Mouse (Mus musculus): ENCODE results near the gene Arid3b. TPM values are rescaled to one million over a fixed set of nuclear protein-coding genes. Genes with fewer than 3 reads are reported as not detected.
"Not testable (repeated sequence)": the region's sequence is repeated elsewhere in the genome, so short reads cannot be mapped to it uniquely, and the experiment has no call there.

The Arid3b gene
- 15.1 and 18.0 TPM in 2 replicates for polyA plus RNA-seq (2015; fragmentation: Nextera tagmentation; extraction: Ambion mirVana)

DNA sequence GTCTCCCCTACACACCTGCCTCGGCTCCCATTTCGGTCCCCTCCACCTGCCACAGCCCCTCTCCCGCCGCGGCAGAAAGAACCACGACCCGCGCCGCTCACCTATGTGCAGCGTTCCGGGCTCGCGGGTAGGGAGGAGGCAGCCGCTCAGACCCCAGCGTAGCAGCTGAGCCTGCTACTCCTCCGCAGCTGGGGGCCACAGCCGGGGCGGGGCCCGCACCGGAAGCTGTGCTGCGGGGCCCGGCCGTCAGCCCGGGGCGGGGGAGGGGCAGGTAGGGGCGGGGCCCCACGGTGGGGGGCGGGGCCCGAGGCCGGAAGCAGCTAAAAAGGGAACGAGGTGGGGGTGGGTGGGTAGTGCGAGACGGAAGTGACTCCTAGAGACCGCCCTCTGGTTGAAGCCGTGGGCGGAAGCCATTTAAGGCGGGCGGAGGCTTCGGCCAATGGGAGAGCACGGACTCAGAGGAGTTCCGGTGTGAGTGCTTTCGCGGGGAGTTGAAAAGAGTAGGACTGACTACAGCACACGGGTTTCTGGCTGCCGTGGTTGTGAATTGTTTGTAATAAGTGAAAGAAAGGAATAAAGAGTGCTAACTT lies at the start of gene Arid3b:
Gene Arid3b (minus strand): TSS at position 213 of the 590 bp plus-strand sequence.
- 1% methylated on average over 44 of the region's 45 CpGs for WGBS
- peaks cover 8% of the 10 kb centered on the region for H3K36me3 ChIP-seq
- ATAC-seq, result peak; percentile 100
- peak within 1 kb of the TSS; percentile 87 for H3K4me3 ChIP-seq (replicated peaks)
- H3K4me1 ChIP-seq (replicated peaks), result peaks cover 46% of the 10 kb centered on the region
- H3K9ac ChIP-seq (replicated peaks), result peak within 1 kb of the TSS; percentile 88
- H3K27ac ChIP-seq, result peak within 1 kb of the TSS; percentile 82
- H3K27me3 ChIP-seq, result 0 out of 2 replicates have a peak, but pooled peaks cover 7% of the 10 kb centered on the region
- H3K4me2 ChIP-seq (replicated peaks), result peak within 1 kb of the TSS; percentile 78
- H3K9me3 ChIP-seq, result no peaks in the 10 kb centered on the region

DNA sequence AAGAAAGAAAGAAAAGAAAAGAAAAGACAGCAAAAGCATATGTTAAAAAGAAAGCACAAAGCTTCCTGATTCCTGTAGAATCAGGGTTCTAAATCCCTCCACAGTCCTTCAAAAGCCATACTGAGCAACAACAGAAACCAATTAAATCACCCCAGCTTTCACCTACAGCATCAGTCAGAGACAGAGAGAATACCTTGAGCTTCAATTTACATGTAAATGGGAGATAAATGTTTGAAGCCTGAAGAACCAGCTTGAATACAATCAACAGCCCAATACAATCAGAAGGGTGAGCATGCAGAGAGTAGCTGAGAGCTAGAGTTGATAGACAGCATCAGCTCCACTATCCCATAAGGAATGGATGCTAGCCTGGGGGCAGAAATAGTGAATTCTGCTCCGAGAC lies 46.8 kb upstream of the Arid3b start:
- H3K9ac ChIP-seq (replicated peaks), result no peak overlapping the region
- no peaks in the 10 kb centered on the region for H3K27me3 ChIP-seq
- 42% methylated on average over 1 of the region's 1 CpGs for WGBS
- H3K27ac ChIP-seq, result no peak overlapping the region
- no peaks in the 10 kb centered on the region for H3K36me3 ChIP-seq
- no peaks in the 10 kb centered on the region for H3K9me3 ChIP-seq
- ATAC-seq, result no peak
- no peak overlapping the region for H3K4me2 ChIP-seq (replicated peaks)
- H3K4me3 ChIP-seq (replicated peaks), result no peak overlapping the region
- no peaks in the 10 kb centered on the region for H3K4me1 ChIP-seq (replicated peaks)

DNA sequence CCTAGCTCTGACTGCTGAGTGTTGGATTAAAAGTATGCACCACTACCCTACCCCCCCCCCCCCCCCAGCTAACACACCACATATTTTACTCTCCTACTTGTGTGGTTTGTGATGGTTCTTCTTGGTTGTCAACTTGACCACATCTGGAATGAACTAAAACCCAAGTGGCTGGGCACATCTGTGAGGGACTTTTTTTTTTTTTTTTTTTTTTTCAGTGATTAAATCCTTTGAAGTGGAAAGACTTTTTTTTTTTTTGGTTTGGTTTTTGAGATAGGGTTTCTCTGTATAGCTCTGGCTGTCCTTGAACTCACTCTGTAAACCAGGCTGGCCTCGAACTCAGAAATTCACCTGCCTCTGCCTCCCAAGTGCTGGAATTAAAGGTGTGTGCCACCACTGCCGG lies 45.2 kb upstream of the Arid3b start:
- not testable (repeated sequence) for H3K9me3 ChIP-seq; H3K4me2 ChIP-seq (replicated peaks); H3K4me1 ChIP-seq (replicated peaks); ATAC-seq; H3K9ac ChIP-seq (replicated peaks); H3K27ac ChIP-seq; H3K27me3 ChIP-seq; H3K4me3 ChIP-seq (replicated peaks); H3K36me3 ChIP-seq
- 91% methylated on average over 2 of the region's 2 CpGs for WGBS

DNA sequence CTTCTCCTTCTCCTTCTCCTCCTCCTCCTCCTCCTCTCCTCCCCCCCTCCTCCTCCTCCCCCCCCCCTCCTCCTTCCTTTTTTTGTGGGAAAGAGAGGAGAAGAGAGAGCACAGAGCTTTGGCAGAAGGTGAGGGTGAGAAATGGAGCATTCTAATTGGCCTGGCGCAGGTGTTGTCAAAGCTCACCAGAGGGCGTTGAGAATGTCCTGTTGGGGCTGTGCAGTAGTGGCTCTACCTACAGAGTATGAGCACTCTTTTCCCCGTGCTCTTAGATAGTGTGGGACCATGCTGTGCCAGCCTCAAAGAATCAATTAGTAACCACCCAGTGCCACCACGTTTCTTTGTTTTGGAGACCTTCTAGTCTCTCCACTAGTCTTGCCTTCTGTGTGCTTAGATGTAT lies 43.7 kb upstream of the Arid3b start:
- Histone ChIP-seq H3K9ac (replicated peaks) (no peak overlapping the region), H3K4me2 (replicated peaks) (no peak overlapping the region), H3K9me3 (no peaks in the 10 kb centered on the region), H3K4me1 (replicated peaks) (no peaks in the 10 kb centered on the region), H3K4me3 (replicated peaks) (no peak overlapping the region), H3K27ac (no peak overlapping the region), H3K36me3 (no peaks in the 10 kb centered on the region), H3K27me3 (no peaks in the 10 kb centered on the region)
- ATAC-seq, result no peak
- WGBS, result 27% methylated on average over 4 of the region's 4 CpGs

DNA sequence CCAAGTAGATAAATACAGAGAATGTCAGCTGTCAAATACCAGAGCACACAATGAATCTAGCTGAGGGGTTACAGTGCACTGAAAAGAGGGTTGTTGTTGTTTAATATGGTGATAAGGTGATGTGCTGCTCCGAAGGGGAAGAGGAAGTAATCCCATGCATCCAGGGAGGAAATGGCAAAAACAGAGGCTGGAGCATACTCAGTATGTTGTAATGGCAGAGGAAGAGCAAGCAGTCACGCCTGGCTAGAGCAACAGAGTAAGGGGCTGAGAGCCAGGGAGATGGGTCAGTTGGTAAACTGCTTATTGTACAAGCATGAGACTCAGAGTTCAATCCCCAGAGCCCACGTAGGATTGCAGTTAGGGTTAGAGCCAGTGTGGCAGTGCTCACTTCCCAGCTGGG lies 42.6 kb upstream of the Arid3b start:
- Histone ChIP-seq H3K36me3 (no peaks in the 10 kb centered on the region), H3K27me3 (no peaks in the 10 kb centered on the region), H3K9me3 (no peaks in the 10 kb centered on the region), H3K9ac (replicated peaks) (no peak overlapping the region), H3K4me2 (replicated peaks) (no peak overlapping the region), H3K4me3 (replicated peaks) (no peak overlapping the region), H3K4me1 (replicated peaks) (no peaks in the 10 kb centered on the region), H3K27ac (no peak overlapping the region)
- ATAC-seq, result no peak
- 74% methylated on average over 3 of the region's 3 CpGs for WGBS

- no peaks in the 10 kb centered on the region for H3K27me3 ChIP-seq
- no peaks in the 10 kb centered on the region for H3K36me3 ChIP-seq
- H3K9me3 ChIP-seq, result no peaks in the 10 kb centered on the region
- no peak overlapping the region for H3K9ac ChIP-seq (replicated peaks)
- H3K4me1 ChIP-seq (replicated peaks), result no peaks in the 10 kb centered on the region
- WGBS, result 79% methylated on average over 3 of the region's 3 CpGs
- no peak overlapping the region for H3K27ac ChIP-seq
- ATAC-seq, result no peak
- H3K4me2 ChIP-seq (replicated peaks), result no peak overlapping the region
- H3K4me3 ChIP-seq (replicated peaks), result no peak overlapping the region
Measured at GRCm38 (mm10) chr9:57874994-57875393, 38.4 kb upstream of the Arid3b start.

DNA sequence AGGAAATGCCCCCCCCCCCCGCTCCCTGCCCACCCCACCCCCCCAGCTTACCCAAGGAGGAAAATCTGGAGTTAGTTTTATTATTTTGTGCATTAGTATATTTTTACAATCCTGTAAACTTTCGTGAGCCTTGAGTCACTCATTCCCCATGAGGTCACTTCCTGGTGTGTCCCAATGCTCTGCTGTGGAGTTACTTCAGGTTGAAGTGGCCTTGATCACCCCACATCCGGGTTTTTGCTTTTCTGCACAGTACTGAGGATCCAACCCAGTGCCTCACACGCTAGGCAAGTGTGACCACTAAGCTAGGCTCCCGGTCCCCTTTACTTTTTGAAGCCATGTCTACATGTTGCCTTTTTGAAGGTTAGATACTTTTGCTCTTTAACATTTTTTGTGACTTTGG lies 37.5 kb upstream of the Arid3b start:
- Histone ChIP-seq H3K27me3 (no peaks in the 10 kb centered on the region), H3K9me3 (no peaks in the 10 kb centered on the region), H3K4me1 (replicated peaks) (no peaks in the 10 kb centered on the region), H3K4me2 (replicated peaks) (no peak overlapping the region), H3K36me3 (no peaks in the 10 kb centered on the region), H3K27ac (no peak overlapping the region), H3K9ac (replicated peaks) (no peak overlapping the region), H3K4me3 (replicated peaks) (no peak overlapping the region)
- WGBS, result 88% methylated on average over 5 of the region's 5 CpGs
- ATAC-seq, result no peak

DNA sequence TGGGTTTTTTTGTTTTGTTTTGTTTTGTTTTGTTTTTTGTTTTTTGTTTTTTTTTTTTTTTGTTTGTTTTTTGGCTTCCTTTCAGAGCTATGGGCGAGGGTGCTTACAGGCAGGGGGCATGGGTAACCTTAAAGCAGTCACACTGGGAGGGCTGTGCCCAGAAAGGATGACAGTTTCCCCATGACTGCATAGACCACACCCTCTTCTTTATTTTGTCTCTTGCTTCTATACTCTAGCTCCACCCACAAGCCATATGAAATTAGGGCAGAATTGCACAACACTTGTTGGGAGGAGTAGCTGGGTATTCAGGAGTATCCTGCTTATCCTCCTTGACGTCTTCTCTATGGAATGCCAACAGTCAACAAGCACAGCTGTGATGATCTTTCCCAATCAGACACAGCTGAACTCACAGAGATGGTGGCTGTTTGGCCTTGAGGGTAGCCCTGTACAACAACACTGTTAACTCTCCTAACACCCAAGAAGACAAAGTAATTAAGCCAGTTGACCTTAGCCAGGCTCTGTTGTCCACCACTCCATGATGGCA lies 33.8 kb upstream of the Arid3b start:
- H3K4me3 ChIP-seq (replicated peaks), result no peak overlapping the region
- 40% methylated on average over 2 of the region's 2 CpGs for WGBS
- no peaks in the 10 kb centered on the region for H3K4me1 ChIP-seq (replicated peaks)
- ATAC-seq, result no peak
- no peak overlapping the region for H3K27ac ChIP-seq
- no peaks in the 10 kb centered on the region for H3K36me3 ChIP-seq
- H3K27me3 ChIP-seq, result no peaks in the 10 kb centered on the region
- no peaks in the 10 kb centered on the region for H3K9me3 ChIP-seq
- no peak overlapping the region for H3K9ac ChIP-seq (replicated peaks)
- H3K4me2 ChIP-seq (replicated peaks), result no peak overlapping the region

DNA sequence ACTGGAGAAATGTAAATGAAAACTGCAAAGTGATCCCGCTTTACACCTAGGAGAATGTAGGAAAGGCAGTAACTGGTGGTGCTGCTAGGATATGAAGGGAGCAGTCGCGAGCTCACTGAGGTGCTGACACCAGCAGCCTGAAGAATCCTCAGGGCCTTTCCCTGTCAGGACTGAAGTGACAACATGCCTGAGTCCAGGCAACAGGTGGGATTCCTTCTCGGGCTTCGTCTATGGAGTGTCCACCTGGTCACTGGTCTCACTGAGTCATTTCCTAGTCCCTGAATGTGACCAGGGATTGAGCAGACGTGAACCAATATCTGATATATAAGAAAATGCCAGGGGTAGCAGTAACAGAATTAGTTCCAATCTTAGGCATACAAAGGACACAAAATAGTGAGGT lies 32.2 kb upstream of the Arid3b start:
- H3K27ac ChIP-seq, result no peak overlapping the region
- no peaks in the 10 kb centered on the region for H3K36me3 ChIP-seq
- no peak overlapping the region for H3K4me3 ChIP-seq (replicated peaks)
- ATAC-seq, result no peak
- 87% methylated on average over 6 of the region's 6 CpGs for WGBS
- no peaks in the 10 kb centered on the region for H3K4me1 ChIP-seq (replicated peaks)
- H3K4me2 ChIP-seq (replicated peaks), result no peak overlapping the region
- peaks cover 1% of the 10 kb centered on the region; the same call in 1 of the 2 replicates for H3K27me3 ChIP-seq
- H3K9ac ChIP-seq (replicated peaks), result no peak overlapping the region
- H3K9me3 ChIP-seq, result no peaks in the 10 kb centered on the region

DNA sequence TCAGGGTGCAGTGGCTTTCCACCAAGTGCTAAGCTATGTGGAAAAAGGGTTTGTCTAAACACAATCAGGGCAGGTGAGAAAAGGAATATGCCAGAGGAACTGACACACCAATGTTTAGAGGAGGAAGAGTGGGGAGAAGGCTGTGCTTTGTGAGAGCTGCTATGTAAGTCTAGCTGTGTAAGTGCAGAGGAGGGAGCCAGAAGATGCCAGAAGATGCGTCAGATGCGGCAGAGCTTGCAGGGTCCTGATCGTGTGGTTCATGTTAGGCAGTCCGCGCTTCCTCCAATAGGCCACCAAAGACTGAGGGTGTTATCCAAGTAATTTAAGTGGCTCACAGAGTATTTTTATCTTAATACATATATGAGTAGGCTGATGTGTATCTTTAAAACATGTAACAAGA lies 31.3 kb upstream of the Arid3b start:
- Histone ChIP-seq H3K36me3 (no peaks in the 10 kb centered on the region), H3K4me2 (replicated peaks) (no peak overlapping the region), H3K9me3 (no peaks in the 10 kb centered on the region), H3K4me3 (replicated peaks) (no peak overlapping the region), H3K9ac (replicated peaks) (no peak overlapping the region), H3K27ac (no peak overlapping the region), H3K27me3 (peaks cover 3% of the 10 kb centered on the region; the same call in 1 of the 2 replicates), H3K4me1 (replicated peaks) (no peaks in the 10 kb centered on the region)
- ATAC-seq, result no peak
- WGBS, result 85% methylated on average over 5 of the region's 5 CpGs

DNA sequence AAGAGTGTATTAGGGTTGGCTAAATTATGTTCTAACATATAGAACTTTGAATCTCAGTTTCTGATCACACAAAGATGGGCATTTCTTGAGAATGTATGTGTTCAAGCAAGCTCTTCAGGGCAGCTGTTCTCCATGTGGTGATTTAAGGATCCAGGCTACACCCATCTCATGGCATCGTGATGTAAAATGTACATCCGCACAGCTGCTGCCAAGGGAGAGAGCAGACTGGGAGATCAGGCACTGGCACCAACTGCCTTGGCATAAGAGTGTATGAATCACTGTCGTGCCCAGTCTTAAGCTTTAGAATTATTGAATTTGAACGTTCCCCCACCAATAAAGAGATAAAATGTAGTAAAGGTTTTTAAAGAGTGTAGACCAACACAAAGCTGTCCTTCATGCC lies 30.6 kb upstream of the Arid3b start:
- H3K36me3 ChIP-seq, result no peaks in the 10 kb centered on the region
- H3K4me1 ChIP-seq (replicated peaks), result no peaks in the 10 kb centered on the region
- no peak overlapping the region for H3K4me3 ChIP-seq (replicated peaks)
- WGBS, result 88% methylated on average over 4 of the region's 4 CpGs
- H3K27ac ChIP-seq, result no peak overlapping the region
- no peak for ATAC-seq
- peaks cover 3% of the 10 kb centered on the region; the same call in 1 of the 2 replicates for H3K27me3 ChIP-seq
- H3K9me3 ChIP-seq, result no peaks in the 10 kb centered on the region
- no peak overlapping the region for H3K4me2 ChIP-seq (replicated peaks)
- H3K9ac ChIP-seq (replicated peaks), result no peak overlapping the region

DNA sequence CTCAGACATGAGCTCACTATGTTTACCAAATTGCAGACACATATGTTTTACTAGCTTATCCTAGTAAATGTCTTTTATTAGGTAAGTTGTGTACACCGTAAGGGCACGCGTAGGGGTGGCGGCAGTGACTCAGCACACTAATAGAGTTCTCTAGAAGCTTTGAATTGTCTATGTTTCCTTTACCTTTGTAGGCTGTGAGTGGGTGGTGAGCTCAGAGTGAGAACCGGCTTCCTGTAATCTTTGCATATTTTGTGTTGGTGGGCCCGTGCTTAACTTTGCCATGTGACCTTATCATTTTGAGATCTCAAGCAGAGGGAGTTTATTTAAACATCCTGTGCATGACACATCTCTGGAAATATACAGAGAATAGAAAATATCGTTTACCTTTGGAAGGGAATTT lies 29.9 kb upstream of the Arid3b start:
- no peak overlapping the region for H3K9ac ChIP-seq (replicated peaks)
- no peak for ATAC-seq
- H3K4me1 ChIP-seq (replicated peaks), result no peaks in the 10 kb centered on the region
- H3K27me3 ChIP-seq, result peaks cover 3% of the 10 kb centered on the region; the same call in 1 of the 2 replicates
- no peaks in the 10 kb centered on the region for H3K36me3 ChIP-seq
- no peaks in the 10 kb centered on the region for H3K9me3 ChIP-seq
- WGBS, result 93% methylated on average over 7 of the region's 7 CpGs
- no peak overlapping the region for H3K4me3 ChIP-seq (replicated peaks)
- H3K27ac ChIP-seq, result no peak overlapping the region
- H3K4me2 ChIP-seq (replicated peaks), result no peak overlapping the region

- ATAC-seq, result no peak
- H3K36me3 ChIP-seq, result no peaks in the 10 kb centered on the region
- H3K9ac ChIP-seq (replicated peaks), result no peak overlapping the region
Measured at GRCm38 (mm10) chr9:57864336-57864735, 27.7 kb upstream of the Arid3b start.

More at GRCm38 (mm10) chr9:57864336-57864735, 27.7 kb upstream of the Arid3b start:
- Histone ChIP-seq H3K27ac (no peak overlapping the region), H3K4me2 (replicated peaks) (no peak overlapping the region), H3K4me3 (replicated peaks) (no peak overlapping the region), H3K4me1 (replicated peaks) (no peaks in the 10 kb centered on the region), H3K27me3 (peaks cover 3% of the 10 kb centered on the region; the same call in 1 of the 2 replicates), H3K9me3 (no peaks in the 10 kb centered on the region)
